Mouse (Mus musculus) adrenal gland, adult 10 weeks (tissue): ENCODE data around the gene Cideb. TPM values are rescaled to one million over a fixed set of nuclear protein-coding genes. Genes with fewer than 3 reads are reported as not detected.

Experiments used
- polyA plus RNA-seq: library from polyadenylated mRNA; stranded (reverse); fragments of 350-450 nt; fragmentation: Illumina TruSeq; extraction: RNeasy Lipid Tissue Mini Kit (QIAGEN cat#74804); gene quantifications from one replicate; pipeline ENCODE4 v1.2.3, GENCODE M21; 2014; ENCODE audit warnings: low read depth, low replicate concordance

Cideb gene
- polyA plus RNA-seq: not detected

DNA sequence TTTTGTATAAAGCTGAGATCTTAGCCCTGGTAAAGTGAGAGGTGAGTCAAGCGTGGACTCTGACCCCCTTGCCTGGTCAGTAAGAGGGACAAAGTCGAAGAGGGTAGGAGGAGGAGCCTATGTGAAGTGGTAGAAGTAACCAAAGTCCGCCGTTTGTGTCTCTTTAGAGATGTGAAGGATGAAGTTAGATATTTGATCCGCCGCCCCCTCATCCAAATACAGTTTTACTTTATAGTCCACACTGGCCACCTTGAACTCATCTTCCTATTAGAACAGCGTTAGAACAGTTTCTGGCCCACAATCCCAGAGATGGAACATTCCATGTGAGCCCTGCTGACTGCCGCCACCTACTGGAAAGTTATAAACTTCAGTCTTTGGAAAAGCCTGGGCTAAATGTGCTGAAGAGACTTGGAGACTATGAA, at the start of gene Cideb:
Gene Cideb, minus strand, starts transcription at position 96 of the 422 bp plus-strand sequence.

DNA sequence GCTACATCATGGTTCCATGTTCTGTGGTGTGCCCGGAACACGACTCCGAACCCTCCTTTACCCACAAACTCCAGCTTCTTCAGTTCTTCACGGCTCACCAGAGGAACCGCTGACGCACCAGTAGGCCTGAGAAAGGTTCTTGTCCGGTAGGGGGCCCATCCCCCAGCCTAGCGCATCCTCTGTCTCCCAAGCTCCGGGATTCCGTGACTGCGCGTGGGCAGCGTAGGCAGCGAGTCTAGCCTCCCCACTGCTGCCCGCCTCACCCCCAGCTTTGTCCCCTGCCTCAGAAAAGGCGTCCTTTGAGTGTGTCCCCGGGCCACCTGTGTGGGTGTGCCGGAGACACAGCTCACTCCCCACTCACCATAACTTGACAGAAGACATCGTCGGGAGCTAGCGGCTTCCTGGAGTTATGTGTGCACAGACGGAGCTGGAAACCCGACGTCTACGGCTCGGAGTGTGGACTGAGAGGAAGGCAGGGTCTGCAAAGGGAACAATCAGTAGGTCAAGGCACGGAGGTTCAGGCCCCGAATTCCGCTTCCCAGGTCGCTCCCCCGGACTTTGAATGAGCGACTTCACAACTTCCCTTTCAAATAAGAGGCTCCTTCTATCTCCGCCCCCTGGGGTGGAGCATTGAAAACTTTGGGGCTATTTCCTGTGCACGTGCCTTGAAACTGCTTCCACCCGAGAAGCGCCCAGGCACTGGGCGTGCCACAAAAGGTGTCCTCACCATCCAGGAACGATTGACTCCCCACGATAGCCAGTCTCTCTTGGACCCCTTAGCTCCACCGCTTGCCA, 30.2 kb upstream of the Cideb start, which contains the start of gene Ripk3:
Gene Ripk3, minus strand, starts transcription at position 610 of the 795 bp plus-strand sequence.

GRCm38 (mm10) chr14:55783958-55784235, 25.6 kb upstream of the Cideb start, which contains the start of gene Adcy4:
Adcy4 (minus strand) TSS chr14:55784095.

GRCm38 (mm10) chr14:55765696-55766095, 7.4 kb upstream of the Cideb start, which contains the start of gene Ltb4r1:
Ltb4r1 (plus strand) TSS chr14:55765962.

DNA sequence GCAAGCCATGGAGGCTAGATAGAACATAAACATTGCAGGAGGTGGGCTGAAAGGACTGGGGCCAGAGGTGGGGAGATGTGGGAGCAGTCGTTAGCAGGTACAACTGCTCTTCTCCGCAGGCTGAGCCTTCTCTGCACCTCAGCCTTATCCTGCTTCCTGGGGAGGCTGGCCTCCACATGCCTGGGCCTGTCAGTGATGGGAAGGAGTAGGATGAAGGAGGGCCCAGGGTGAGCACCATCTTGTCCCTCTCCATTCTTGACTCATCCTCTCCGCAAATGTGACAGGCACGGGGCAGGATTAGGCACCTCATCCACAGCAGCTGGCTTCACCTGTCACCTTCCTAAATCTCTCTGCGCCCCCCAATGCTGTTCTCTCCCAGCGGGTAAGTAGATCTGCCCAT, 2.9 kb upstream of the Cideb start, which contains the start of gene Ltb4r2:
Gene Ltb4r2, plus strand, starts transcription at position 266 of the 400 bp plus-strand sequence.

DNA sequence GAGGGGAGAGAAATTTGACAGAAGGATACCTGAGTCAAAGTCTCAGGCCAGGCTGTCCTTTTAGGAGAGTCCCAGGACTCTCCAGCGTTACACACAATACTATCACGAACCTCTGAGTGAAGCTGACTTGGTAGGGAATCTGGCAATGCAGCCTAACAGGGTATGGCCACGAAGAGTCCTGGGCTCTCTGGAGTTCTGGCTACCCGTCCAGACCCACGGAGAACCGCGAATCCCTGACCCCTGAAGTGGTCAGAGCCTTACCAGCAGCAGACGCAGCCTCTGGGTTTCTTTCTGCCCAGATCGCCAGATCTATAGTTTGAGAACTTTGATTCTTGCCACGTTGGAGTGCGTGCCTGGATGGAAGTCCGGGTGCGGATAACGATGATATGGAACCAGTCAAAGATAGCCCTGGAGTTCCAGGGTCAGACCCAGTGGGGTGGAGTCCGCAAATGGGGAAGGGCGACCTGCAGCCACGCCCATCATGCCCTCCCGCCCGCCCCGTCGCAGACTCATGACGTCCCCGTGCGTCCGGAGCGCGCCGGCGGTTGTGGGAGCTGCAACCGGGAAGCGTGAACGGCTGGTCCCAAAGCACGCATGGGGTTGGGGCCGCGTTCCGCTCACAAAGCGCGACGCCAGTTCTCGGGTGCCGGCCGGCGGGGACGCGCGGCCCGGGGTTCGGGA, 12.9 kb downstream of the Cideb start, which contains the start of the genes Dhrs1 and Nop9:
Gene Dhrs1, minus strand, starts transcription at position 511 of the 681 bp plus-strand sequence.
Gene Nop9, plus strand, starts transcription at position 514 of the 681 bp plus-strand sequence.

GRCm38 (mm10) chr14:55721700-55722437, 36.4 kb downstream of the Cideb start, which contains the start of gene Rabggta:
Rabggta (minus strand) TSS chr14:55722263.

GRCm38 (mm10) chr14:55713729-55714122, 44.5 kb downstream of the Cideb start, which contains the start of gene Tgm1:
Tgm1 (minus strand) TSS chr14:55713926.

Other genes with a start within 250 kb of the Cideb start
- gene Cpne6, start 248.0 kb downstream of the Cideb start, polyA plus RNA-seq: not detected
- not detected for gene Nrl, start 233.5 kb downstream of the Cideb start, polyA plus RNA-seq
- gene Pck2, start 218.2 kb downstream of the Cideb start, polyA plus RNA-seq: 4.3 TPM
- gene Dcaf11, start 198.5 kb downstream of the Cideb start, polyA plus RNA-seq: 19.7 TPM
- gene A730061H03Rik, start 198.1 kb downstream of the Cideb start, polyA plus RNA-seq: not detected
- not detected for gene Fitm1, start 182.8 kb downstream of the Cideb start, polyA plus RNA-seq
- gene Psme1, start 180.3 kb downstream of the Cideb start, polyA plus RNA-seq: 266 TPM
- gene Emc9, start 173.2 kb downstream of the Cideb start, polyA plus RNA-seq: 10.2 TPM
- gene Psme2, start 167.3 kb downstream of the Cideb start, polyA plus RNA-seq: 161 TPM
- gene Rnf31, start 166.8 kb downstream of the Cideb start, polyA plus RNA-seq: 6.4 TPM
- 44.9 TPM for gene Irf9, start 154.9 kb downstream of the Cideb start, polyA plus RNA-seq
- gene Rec8, start 140.4 kb downstream of the Cideb start, polyA plus RNA-seq: 2.4 TPM
- gene Ipo4, start 122.5 kb downstream of the Cideb start, polyA plus RNA-seq: 13.4 TPM
- 1.7 TPM for gene Gm49378, start 120.6 kb downstream of the Cideb start, polyA plus RNA-seq
- gene Tm9sf1, start 114.7 kb downstream of the Cideb start, polyA plus RNA-seq: 48.9 TPM
- gene Tssk4, start 108.3 kb downstream of the Cideb start, polyA plus RNA-seq: not detected
- gene Mdp1, start 98.0 kb downstream of the Cideb start, polyA plus RNA-seq: 32.2 TPM
- gene Gmpr2, start 86.5 kb downstream of the Cideb start, polyA plus RNA-seq: 44.1 TPM
- 81.5 TPM for gene Nedd8, start 86.3 kb downstream of the Cideb start, polyA plus RNA-seq
- 10.6 TPM for gene Tinf2, start 76.6 kb downstream of the Cideb start, polyA plus RNA-seq
- not detected for gene Tgm1, start 44.5 kb downstream of the Cideb start, polyA plus RNA-seq
- gene Rabggta, start 36.2 kb downstream of the Cideb start, polyA plus RNA-seq: 0.47 TPM
- gene Dhrs1, start 12.8 kb downstream of the Cideb start, polyA plus RNA-seq: 15.6 TPM
- 6.7 TPM for gene Nop9, start 12.8 kb downstream of the Cideb start, polyA plus RNA-seq
- not detected for gene Ltb4r2, start 3.0 kb upstream of the Cideb start, polyA plus RNA-seq
- gene Ltb4r1, start 7.5 kb upstream of the Cideb start, polyA plus RNA-seq: 0.41 TPM
- gene Adcy4, start 25.6 kb upstream of the Cideb start, polyA plus RNA-seq: 1.1 TPM
- gene Ripk3, start 30.4 kb upstream of the Cideb start, polyA plus RNA-seq: not detected
- 2.6 TPM for gene Nfatc4, start 64.7 kb upstream of the Cideb start, polyA plus RNA-seq
- gene Nynrin, start 95.6 kb upstream of the Cideb start, polyA plus RNA-seq: 0.41 TPM
- not detected for gene Cbln3, start 125.9 kb upstream of the Cideb start, polyA plus RNA-seq
- 9.7 TPM for gene Khnyn, start 126.5 kb upstream of the Cideb start, polyA plus RNA-seq
- gene Sdr39u1, start 141.8 kb upstream of the Cideb start, polyA plus RNA-seq: 16.7 TPM
- 2.0 TPM for gene Cma1, start 186.2 kb upstream of the Cideb start, polyA plus RNA-seq
- gene Cma2, start 192.5 kb upstream of the Cideb start, polyA plus RNA-seq: not detected